Mouse (Mus musculus) embryonic facial prominence, embryonic 15.5 days (tissue): ENCODE data around the gene Dmkn. TPM values are rescaled to one million over a fixed set of nuclear protein-coding genes. Genes with fewer than 3 reads are reported as not detected.
"Not testable (repeated sequence)": the region's sequence is repeated elsewhere in the genome, so short reads cannot be mapped to it uniquely, and the experiment has no call there.

Experiments used
- ATAC-seq: fragments of 200-750 bp; cut with Nextera tagmentation; 2 replicates; pipeline ENCODE4 v1.8.0; 2017; ENCODE audit warnings: low read depth, moderate TSS enrichment; ENCODE audit not compliant: insufficient number of reproducible peaks, low FRiP score, low TSS enrichment
- H3K27ac ChIP-seq: fragments of 300-500 bp; sonication (generic); replicated peaks from 2 replicates; pipeline ENCODE4 v1.5.1; 2015; ENCODE audit warnings: mild to moderate bottlenecking, inconsistent platforms
- H3K27me3 ChIP-seq: fragments of 300-500 bp; sonication (generic); 2 replicates; pipeline ENCODE4 v1.6.1; 2015; ENCODE audit warnings: inconsistent platforms
- H3K36me3 ChIP-seq: fragments of 300-500 bp; sonication (generic); 2 replicates; pipeline ENCODE4 v1.6.1; 2015; ENCODE audit warnings: mild to moderate bottlenecking, inconsistent platforms
- H3K4me1 ChIP-seq: fragments of 300-500 bp; sonication (generic); 2 replicates; pipeline ENCODE4 v1.6.1; 2015; ENCODE audit warnings: inconsistent platforms
- H3K4me2 ChIP-seq: fragments of 300-500 bp; sonication (generic); replicated peaks from 2 replicates; pipeline ENCODE4 v1.6.1; 2015; ENCODE audit warnings: mild to moderate bottlenecking, inconsistent platforms
- H3K4me3 ChIP-seq: fragments of 300-500 bp; sonication (generic); replicated peaks from 2 replicates; pipeline ENCODE4 v1.5.1; 2015; ENCODE audit warnings: mild to moderate bottlenecking, inconsistent platforms
- H3K9ac ChIP-seq: fragments of 300-500 bp; sonication (generic); 2 replicates; pipeline ENCODE4 v1.6.1; 2015; ENCODE audit warnings: inconsistent platforms
- H3K9me3 ChIP-seq: fragments of 300-500 bp; sonication (generic); replicated peaks from 2 replicates; pipeline ENCODE4 v1.6.1; 2016; ENCODE audit warnings: inconsistent platforms
- WGBS: fragments of 180-500 bp; shearing (Covaris S2); methylation state at CpG from one replicate; pipeline ENCODE4 v1.1.7; 2015; 5-methylcytosine and 5-hydroxymethylcytosine counted together
- polyA plus RNA-seq: library from polyadenylated mRNA; unstranded; fragments of >200 nt; fragmentation: Nextera tagmentation; extraction: Ambion mirVana; gene quantifications from 2 replicates; pipeline ENCODE4 v1.2.1, GENCODE M21; 2015

Gene Dmkn
- polyA plus RNA-seq, 1 experiment from 2014 or later, result 576 TPM

- no peak overlapping the region for H3K27ac ChIP-seq
- H3K9me3 ChIP-seq, result no peaks in the 10 kb centered on the region
- peaks cover 3% of the 10 kb centered on the region; the same call in 1 of the 2 replicates for H3K4me1 ChIP-seq
- H3K36me3 ChIP-seq, result peaks cover 40% of the 10 kb centered on the region
- H3K27me3 ChIP-seq, result no peaks in the 10 kb centered on the region
- no peak overlapping the region for H3K9ac ChIP-seq
- no peak overlapping the region for H3K4me2 ChIP-seq
- 89% methylated on average over 3 of the region's 3 CpGs for WGBS
- ATAC-seq, result no peak
- no peak overlapping the region for H3K4me3 ChIP-seq
These were observed 27.3 kb upstream of the Dmkn start for GRCm38 (mm10) chr7:30736211-30736610.

- 89% methylated on average over 2 of the region's 2 CpGs for WGBS
These were observed 21.0 kb upstream of the Dmkn start for GRCm38 (mm10) chr7:30742570-30742969.

DNA sequence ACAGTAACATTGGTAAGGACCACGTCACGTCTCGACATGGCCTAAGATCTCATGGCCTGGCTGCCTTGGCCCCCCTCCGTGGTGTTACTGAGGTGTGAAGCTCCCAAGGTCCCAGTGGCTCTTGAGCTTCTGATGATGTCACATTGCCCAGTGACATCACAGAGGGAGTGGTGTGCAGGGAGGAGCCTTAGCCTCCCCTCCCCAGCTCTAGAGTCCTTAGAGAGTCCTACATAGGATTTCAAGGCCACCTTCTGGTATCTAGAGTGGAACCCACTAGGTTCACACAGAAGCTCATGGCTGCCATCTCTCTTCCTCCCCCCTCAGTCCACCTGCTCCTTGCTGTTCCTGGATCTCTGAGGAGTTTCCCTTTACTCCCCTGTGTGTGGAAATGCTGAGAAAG lies 19.9 kb upstream of the Dmkn start, which contains the start of gene Gapdhs:
Gene Gapdhs, minus strand, starts transcription at position 65 of the 400 bp plus-strand sequence.
- not testable (repeated sequence) for H3K36me3 ChIP-seq, H3K9me3 ChIP-seq, ATAC-seq, H3K4me2 ChIP-seq, H3K4me3 ChIP-seq, H3K27me3 ChIP-seq, H3K9ac ChIP-seq, H3K27ac ChIP-seq, H3K4me1 ChIP-seq
- 86% methylated on average over 3 of the region's 4 CpGs for WGBS

More at GRCm38 (mm10) chr7:30742570-30742969, 21.0 kb upstream of the Dmkn start:
- H3K27me3 ChIP-seq, H3K4me2 ChIP-seq, ATAC-seq, H3K4me3 ChIP-seq, H3K9me3 ChIP-seq, H3K27ac ChIP-seq, H3K36me3 ChIP-seq, H3K9ac ChIP-seq, H3K4me1 ChIP-seq: not testable (repeated sequence)

DNA sequence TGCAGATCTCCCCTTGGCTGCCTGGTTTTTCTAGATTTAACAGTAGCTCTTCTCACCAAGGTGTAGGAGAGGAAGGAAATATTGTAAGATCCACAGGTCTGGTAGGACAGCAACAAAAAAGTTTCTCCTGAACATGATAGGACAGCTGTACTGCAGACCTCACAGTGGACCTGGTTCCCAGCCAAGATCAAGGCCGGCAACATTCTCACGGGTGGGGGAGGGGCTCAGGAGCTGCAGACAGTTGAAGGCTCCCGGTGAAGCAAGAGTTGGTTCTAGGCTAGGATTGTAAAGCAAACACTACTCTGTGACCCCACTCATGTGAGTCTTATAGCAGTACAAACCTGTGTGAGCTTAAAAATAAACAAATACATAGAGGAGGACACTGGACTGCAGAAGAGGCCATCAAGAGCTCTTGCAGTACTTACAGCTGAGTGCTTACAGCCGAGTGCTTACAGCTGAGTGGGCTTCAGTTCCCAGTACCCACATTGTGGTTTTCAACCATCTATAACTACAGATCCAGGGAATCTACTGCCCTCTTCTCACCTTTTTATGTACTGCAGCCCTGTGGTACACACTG lies 19.4 kb upstream of the Dmkn start:
- no peaks in the 10 kb centered on the region for H3K27me3 ChIP-seq
- no peaks in the 10 kb centered on the region for H3K9me3 ChIP-seq
- WGBS, result 48% methylated on average over 4 of the region's 4 CpGs
- H3K4me2 ChIP-seq, result no peak overlapping the region
- H3K9ac ChIP-seq, result no peak overlapping the region
- H3K4me3 ChIP-seq, result no peak overlapping the region
- ATAC-seq, result no peak
- peaks cover 4% of the 10 kb centered on the region; the same call in 1 of the 2 replicates for H3K36me3 ChIP-seq
- H3K4me1 ChIP-seq, result peaks cover 4% of the 10 kb centered on the region; the same call in 1 of the 2 replicates
- no peak overlapping the region for H3K27ac ChIP-seq

- Histone ChIP-seq H3K27me3 (no peaks in the 10 kb centered on the region), H3K4me2 (no peak overlapping the region), H3K4me3 (no peak overlapping the region), H3K36me3 (0 out of 2 replicates have a peak, but pooled peaks cover 4% of the 10 kb centered on the region), H3K27ac (no peak overlapping the region), H3K9me3 (no peaks in the 10 kb centered on the region), H3K9ac (no peak overlapping the region), H3K4me1 (peaks cover 10% of the 10 kb centered on the region)
- ATAC-seq, result no peak
- WGBS, result 83% methylated on average over 7 of the region's 7 CpGs
These were observed 15.9 kb upstream of the Dmkn start for GRCm38 (mm10) chr7:30747525-30748204.

DNA sequence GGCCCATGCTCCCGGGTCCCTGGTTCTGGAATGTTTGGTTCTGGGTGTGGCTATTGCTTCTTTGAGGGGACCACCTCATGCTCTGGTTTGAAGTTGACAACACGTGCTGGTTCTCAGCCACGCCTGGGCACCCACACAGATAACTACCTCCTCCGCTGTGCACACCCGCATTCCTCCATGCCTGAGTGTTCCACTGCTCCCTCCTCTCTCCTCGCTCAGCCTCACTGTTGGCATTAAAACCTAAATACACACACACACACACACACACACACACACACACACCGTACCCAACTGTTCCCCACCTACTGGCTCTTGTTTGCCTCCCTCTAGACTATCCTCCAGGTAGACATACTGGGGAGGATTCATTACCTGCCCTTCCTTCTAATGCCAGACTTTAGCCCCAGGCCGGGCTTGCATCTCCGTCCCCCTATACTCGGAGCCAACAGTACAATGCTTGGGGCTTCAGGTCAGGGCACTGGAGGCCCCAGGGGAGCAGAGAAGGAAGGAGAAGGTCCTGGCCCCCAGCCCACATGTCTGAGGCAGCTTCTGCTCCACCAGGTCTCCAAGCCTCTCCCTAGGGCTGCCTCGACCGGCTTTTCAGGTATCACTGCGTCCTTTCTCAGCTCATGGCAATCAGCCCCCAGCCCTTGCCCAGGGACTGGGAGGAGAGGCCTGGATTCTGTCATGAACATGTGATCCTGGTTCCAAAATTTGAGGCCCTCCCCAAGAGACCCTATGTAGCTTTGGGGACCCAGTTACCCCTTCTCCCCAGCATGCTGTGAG lies 13.5 kb upstream of the Dmkn start:
- Histone ChIP-seq H3K36me3 (peaks cover 16% of the 10 kb centered on the region), H3K27ac (peak overlapping the region; percentile 60), H3K9me3 (peaks cover 5% of the 10 kb centered on the region; the same call in 1 of the 2 replicates), H3K4me3 (no peak overlapping the region), H3K27me3 (no peaks in the 10 kb centered on the region), H3K4me1 (peaks cover 6% of the 10 kb centered on the region; the same call in 1 of the 2 replicates), H3K4me2 (no peak overlapping the region), H3K9ac (no peak overlapping the region)
- 69% methylated on average over 13 of the region's 13 CpGs for WGBS
- peak; percentile 46 for ATAC-seq

DNA sequence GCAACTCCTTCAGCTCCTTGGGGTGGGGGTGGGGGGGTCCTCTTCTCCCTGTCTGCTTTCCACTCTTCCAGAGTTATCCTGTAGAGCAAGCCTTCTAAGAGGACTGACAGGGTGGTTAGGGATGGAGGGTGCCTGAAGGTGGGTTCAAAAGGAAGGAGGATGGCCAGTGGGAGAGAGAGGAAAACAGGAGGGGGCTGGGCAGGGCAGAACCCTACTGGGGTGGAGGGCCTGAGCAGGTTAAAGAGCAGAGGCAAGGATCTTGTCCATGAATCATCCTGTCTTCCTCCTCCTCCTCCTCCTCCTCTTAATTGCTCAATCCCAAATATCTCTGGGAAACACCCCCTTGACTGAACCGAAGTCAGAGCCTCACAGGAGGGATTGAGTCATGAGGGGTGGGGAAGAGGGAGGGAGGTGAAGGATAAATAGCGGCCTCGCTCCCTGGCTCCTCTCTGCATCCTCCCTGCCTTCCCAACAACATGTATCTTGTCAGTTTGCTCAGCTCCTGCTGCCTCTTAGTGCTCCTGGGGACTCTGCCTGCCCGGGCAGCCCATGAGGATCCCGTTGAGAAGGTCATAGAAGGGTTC lies 12.4 kb upstream of the Dmkn start, which contains the start of gene Sbsn:
Gene Sbsn, plus strand, starts transcription at position 386 of the 584 bp plus-strand sequence.
- Histone ChIP-seq H3K9ac (no peak within 1 kb of the TSS), H3K36me3 (peaks cover 25% of the 10 kb centered on the region), H3K4me3 (no peak within 1 kb of the TSS), H3K4me2 (no peak within 1 kb of the TSS), H3K27me3 (no peaks in the 10 kb centered on the region), H3K27ac (peak within 1 kb of the TSS; percentile 34; the same call in 1 of the 2 replicates), H3K4me1 (peaks cover 6% of the 10 kb centered on the region; the same call in 1 of the 2 replicates), H3K9me3 (peaks cover 6% of the 10 kb centered on the region; the same call in 1 of the 2 replicates)
- ATAC-seq, result no peak
- 68% methylated on average over 5 of the region's 5 CpGs for WGBS

- Histone ChIP-seq H3K4me1 (no peaks in the 10 kb centered on the region), H3K9ac (no peak overlapping the region), H3K4me2 (no peak overlapping the region), H3K36me3 (peaks cover 27% of the 10 kb centered on the region), H3K27me3 (no peaks in the 10 kb centered on the region), H3K4me3 (no peak overlapping the region), H3K27ac (no peak overlapping the region), H3K9me3 (peaks cover 6% of the 10 kb centered on the region; the same call in 1 of the 2 replicates)
- no peak for ATAC-seq
- 79% methylated on average over 3 of the region's 3 CpGs for WGBS
These were observed 6.6 kb upstream of the Dmkn start for GRCm38 (mm10) chr7:30757001-30757400.

GRCm38 (mm10) chr7:30758853-30759252 lies 4.7 kb upstream of the Dmkn start:
- no peak overlapping the region for H3K4me2 ChIP-seq
- H3K36me3 ChIP-seq, result peaks cover 20% of the 10 kb centered on the region
- H3K4me3 ChIP-seq, result no peak overlapping the region
- H3K4me1 ChIP-seq, result no peaks in the 10 kb centered on the region
- peaks cover 6% of the 10 kb centered on the region; the same call in 1 of the 2 replicates for H3K9me3 ChIP-seq
- 33% methylated on average over 4 of the region's 4 CpGs for WGBS
- no peak for ATAC-seq
- no peak overlapping the region for H3K27ac ChIP-seq
- 0 out of 2 replicates have a peak, but pooled peaks cover 2% of the 10 kb centered on the region for H3K27me3 ChIP-seq
- H3K9ac ChIP-seq, result no peak overlapping the region

- 0 out of 2 replicates have a peak, but pooled peaks cover under 1% of the 10 kb centered on the region for H3K36me3 ChIP-seq
- 74% methylated on average over 4 of the region's 4 CpGs for WGBS
- H3K9me3 ChIP-seq, result no peaks in the 10 kb centered on the region
- H3K27me3 ChIP-seq, result peaks cover 5% of the 10 kb centered on the region; the same call in 1 of the 2 replicates
- no peak overlapping the region for H3K4me2 ChIP-seq
- no peak overlapping the region for H3K4me3 ChIP-seq
- no peaks in the 10 kb centered on the region for H3K4me1 ChIP-seq
- H3K27ac ChIP-seq, result no peak overlapping the region
- ATAC-seq, result no peak
- no peak overlapping the region for H3K9ac ChIP-seq
These were observed 1.7 kb upstream of the Dmkn start for GRCm38 (mm10) chr7:30761769-30762352.
